Mouse (Mus musculus) liver, embryonic 14.5 days (tissue): ENCODE results near the gene B4galt4.

Source experiments
- CTCF ChIP-seq: IDR thresholded peaks from 2 replicates; pipeline ENCODE4 v1.5.1; 2016; ENCODE audit warnings: antibody characterized with exemption, low read depth, control low read depth
- EP300 ChIP-seq: IDR thresholded peaks from 2 replicates; pipeline ENCODE4 v1.6.1; 2016; ENCODE audit warnings: antibody characterized with exemption, low read depth

- no peak for TF ChIP-seq CTCF
- no peak for TF ChIP-seq EP300
Observed at GRCm38 (mm10) chr16:38742659-38743131, 631 bp downstream of the B4galt4 start.
